Mouse (Mus musculus) lung, adult 2 months (tissue): Measurements from ENCODE around the gene Trim40. TPM values are rescaled to one million over a fixed set of nuclear protein-coding genes. Genes with fewer than 3 reads are reported as not detected.

ENCODE experiments used
- DNase-seq: peaks from one replicate; pipeline ENCODE4 v3.0.0; 2022
- H3K4me1 ChIP-seq: fragments of 200-500 bp; 2 replicates; pipeline ENCODE4 v1.6.1; 2011; ENCODE audit warnings: low read length; ENCODE audit not compliant: control insufficient read depth, insufficient read depth
- H3K4me3 ChIP-seq: fragments of 200-500 bp; replicated peaks from 2 replicates; pipeline ENCODE3; 2011; ENCODE audit warnings: low read depth, mild to moderate bottlenecking, control low read depth, low read length; ENCODE audit errors: extremely low read depth
- CTCF ChIP-seq: fragments of 200-500 bp; IDR thresholded peaks from 2 replicates; pipeline ENCODE4 v1.5.1; 2011; ENCODE audit warnings: mild to moderate bottlenecking, low read length, control low read depth; ENCODE audit not compliant: insufficient read depth
- POLR2A ChIP-seq: fragments of 200-500 bp; IDR thresholded peaks from 2 replicates; pipeline ENCODE4 v1.6.1; 2011; ENCODE audit warnings: low read depth, mild to moderate bottlenecking, control low read depth, low read length, borderline replicate concordance; ENCODE audit errors: extremely low read depth
- WGBS: fragments of 180-500 bp; shearing (Covaris S2); methylation state at CpG from one replicate; pipeline ENCODE4 v1.1.7; 2018; 5-methylcytosine and 5-hydroxymethylcytosine counted together
- polyA plus RNA-seq: library from polyadenylated mRNA; depleted of rRNA; stranded (reverse); fragments of >200 nt; gene quantifications from 2 replicates; pipeline ENCODE4 v1.2.3, GENCODE M21; 2012

Gene Trim40
- polyA plus RNA-seq, 1 experiment: 0.17 TPM

DNA sequence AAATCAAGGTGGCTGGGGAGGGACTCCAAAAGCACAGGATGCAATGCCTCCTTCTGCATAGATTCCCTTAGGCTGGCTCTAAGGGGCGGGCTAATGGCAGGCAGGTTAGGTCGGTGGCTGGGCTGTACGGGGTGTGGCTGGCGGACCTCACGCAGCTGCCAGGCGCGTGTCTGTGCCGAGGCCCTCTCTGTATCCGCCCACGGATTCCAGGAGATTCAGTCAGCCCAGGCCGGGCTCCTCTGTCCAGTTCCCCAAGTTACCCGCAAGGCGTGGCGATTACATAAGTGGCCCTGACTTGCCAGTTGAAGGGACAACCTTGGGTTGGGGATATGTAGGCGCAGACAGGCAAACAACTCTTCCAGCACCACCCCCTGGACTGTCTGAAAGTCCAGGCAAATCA, 30.3 kb upstream of the Trim40 start:
- no peaks in the 10 kb centered on the region for H3K4me1 ChIP-seq
- 39% methylated on average over 15 of the region's 15 CpGs for WGBS
- peak; percentile 20 for DNase-seq
- H3K4me3 ChIP-seq: no peak overlapping the region
- TF ChIP-seq POLR2A: no peak
- no peak for TF ChIP-seq CTCF

DNA sequence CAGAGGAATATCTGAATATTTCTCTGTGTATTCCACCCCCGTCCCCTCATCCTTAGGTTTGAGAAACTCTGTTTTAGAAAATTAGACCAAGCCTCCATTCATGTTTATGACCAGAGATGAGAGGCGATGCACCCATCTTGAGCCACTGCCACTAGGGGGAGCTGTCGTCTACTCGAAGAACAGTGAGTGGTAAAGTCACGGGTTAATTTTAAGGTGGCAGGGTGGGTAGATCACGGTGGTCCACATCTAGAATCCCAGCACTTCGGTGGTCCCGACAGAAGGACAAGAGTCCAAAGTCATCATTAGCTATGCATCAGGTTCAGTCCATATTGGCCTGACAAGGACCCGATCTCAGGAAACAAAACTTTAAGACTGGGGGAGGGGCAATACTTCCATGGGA, 25.2 kb upstream of the Trim40 start:
- WGBS: 10% methylated on average over 9 of the region's 9 CpGs
- no peak overlapping the region for H3K4me3 ChIP-seq
- TF ChIP-seq CTCF (peak; percentile 91), POLR2A (no peak)
- H3K4me1 ChIP-seq: no peaks in the 10 kb centered on the region
- DNase-seq: peak; percentile 70

DNA sequence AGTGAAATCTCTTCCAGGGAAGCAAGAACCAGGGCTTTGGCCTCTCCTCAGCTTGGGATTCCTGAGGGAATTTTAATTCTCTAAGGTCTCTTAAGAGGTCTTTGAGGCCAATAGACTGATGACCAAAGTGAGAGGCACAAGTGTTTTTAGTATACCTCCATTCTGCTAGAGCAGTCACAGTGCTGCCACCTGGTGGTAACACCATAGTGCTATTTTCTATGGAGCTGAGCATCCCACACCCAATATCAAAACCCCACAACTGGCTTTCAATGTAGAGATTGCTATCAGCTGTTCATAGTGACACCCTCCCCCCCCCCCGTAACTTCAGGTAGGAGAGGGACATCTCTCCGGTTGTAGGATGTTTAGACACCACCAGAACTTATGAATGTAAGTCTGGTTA, 24.2 kb upstream of the Trim40 start:
- H3K4me1 ChIP-seq: no peaks in the 10 kb centered on the region
- DNase-seq: peak; percentile 74
- H3K4me3 ChIP-seq: no peak overlapping the region
- WGBS: 6% methylated on average over 2 of the region's 2 CpGs
- TF ChIP-seq POLR2A: no peak
- TF ChIP-seq CTCF: peak; percentile 49; the same call in 1 of the 2 replicates

DNA sequence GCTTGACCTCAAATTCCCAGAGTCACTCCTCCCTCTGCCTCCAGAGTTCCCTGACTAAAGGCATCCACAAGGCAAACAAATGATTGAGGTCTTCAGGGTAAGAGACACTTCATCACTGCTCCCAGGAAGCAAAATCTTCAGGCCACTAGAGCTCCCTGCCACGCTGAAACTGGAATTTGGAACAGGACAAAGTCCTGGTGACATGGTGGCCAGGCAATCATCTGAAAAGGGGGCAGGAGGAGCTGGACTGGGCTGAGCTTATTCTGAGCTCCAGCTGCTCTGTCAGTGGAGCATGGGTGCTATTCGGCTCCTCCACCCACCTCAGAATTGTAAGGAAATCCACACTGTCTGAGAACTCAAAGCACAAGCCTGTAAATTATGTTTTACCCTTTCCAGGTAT, 22.1 kb upstream of the Trim40 start:
- Histone ChIP-seq H3K4me1 (no peaks in the 10 kb centered on the region), H3K4me3 (no peak overlapping the region)
- TF ChIP-seq POLR2A: no peak
- no peak for TF ChIP-seq CTCF
- whole genome bisulfite sequencing: 57% methylated on average over 2 of the region's 2 CpGs
- no peak for DNase-seq

DNA sequence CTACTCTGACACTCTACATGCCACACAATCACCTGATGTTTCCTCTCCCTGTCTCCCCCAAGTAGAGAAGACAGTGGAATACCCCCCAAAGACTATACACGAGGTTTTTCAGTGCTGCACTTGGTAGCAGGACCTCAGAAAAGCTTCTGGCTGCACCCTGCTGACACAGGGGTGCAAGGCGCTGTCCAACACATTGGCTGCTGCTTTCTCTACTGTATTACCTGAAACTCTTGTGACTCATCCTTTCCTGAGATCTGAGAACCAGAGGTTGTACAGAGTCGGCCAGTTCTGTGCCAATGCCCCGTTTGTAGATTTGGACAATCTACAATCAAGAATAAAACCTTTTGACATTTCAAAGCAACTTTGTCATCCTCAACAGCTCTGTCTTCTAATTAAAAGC, 19.9 kb upstream of the Trim40 start:
- Histone ChIP-seq H3K4me3 (no peak overlapping the region), H3K4me1 (no peaks in the 10 kb centered on the region)
- 39% methylated on average over 4 of the region's 4 CpGs for WGBS
- TF ChIP-seq CTCF (no peak), POLR2A (no peak)
- no peak for DNase-seq

DNA sequence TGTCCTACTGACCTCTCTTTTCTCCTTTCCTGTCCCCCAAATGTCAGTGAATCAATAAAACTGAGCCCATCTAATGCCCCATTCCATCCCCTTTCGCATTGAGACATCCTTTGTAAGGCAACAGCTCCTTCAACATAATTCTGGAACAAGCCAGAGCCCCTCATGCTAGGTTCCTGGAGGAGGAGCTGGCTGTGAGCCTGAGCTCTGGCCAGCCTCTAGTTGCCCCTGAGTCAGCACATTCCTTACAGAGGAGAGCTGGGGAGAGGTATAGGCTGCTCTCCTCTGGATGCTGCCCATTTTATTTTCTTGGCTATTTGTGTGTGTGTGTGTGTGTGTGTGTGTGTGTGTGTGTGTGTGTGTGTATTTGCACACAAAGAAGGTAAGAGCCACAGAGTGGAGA, 18.3 kb upstream of the Trim40 start:
- 40% methylated on average over 1 of the region's 1 CpGs for WGBS
- TF ChIP-seq POLR2A (no peak), CTCF (no peak)
- no peaks in the 10 kb centered on the region for H3K4me1 ChIP-seq
- DNase-seq: no peak
- no peak overlapping the region for H3K4me3 ChIP-seq

DNA sequence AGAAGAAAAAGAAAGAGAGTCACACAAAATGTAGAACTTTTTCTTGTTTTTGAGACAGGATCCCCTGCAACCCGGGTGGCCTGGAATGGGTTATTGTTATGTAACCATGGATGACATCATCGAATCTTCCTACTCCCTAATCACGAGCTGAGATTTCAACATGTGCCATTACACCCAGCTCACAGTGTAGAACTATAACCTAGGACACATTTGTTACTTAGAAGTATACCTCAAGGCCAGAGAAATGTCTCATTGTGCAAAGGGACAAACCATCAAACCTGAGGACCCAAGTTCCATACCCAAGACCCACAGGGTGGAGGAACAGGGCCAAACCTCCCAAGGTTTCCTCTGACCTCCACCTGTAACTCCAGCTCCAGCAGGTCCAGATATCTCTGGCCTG, 13.7 kb upstream of the Trim40 start:
- no peak for DNase-seq
- no peak overlapping the region for H3K4me3 ChIP-seq
- 37% methylated on average over 3 of the region's 3 CpGs for WGBS
- no peak for TF ChIP-seq CTCF
- TF ChIP-seq POLR2A: no peak
- H3K4me1 ChIP-seq: no peaks in the 10 kb centered on the region

DNA sequence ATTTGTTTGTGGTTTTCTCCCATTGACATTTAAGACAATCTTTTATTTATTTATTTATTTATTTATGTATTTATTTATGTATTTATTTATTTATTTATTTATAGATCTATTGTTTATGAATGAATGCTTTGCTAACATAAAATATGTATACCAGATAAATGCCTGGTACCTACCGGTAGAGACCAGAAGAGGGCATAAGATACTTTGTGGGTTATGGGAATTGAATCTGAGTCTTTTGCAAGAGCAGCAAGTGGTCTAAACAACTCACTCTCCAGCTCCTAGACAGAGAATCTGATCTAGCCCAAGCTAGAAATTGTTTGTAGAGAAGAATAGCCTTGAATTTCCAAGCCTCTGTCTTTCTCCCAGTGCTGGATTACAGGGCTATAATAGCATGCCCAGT, 10.8 kb upstream of the Trim40 start:
- 33% methylated on average over 1 of the region's 1 CpGs for WGBS
- Histone ChIP-seq H3K4me1 (no peaks in the 10 kb centered on the region), H3K4me3 (no peak overlapping the region)
- DNase-seq: no peak
- no peak for TF ChIP-seq POLR2A

DNA sequence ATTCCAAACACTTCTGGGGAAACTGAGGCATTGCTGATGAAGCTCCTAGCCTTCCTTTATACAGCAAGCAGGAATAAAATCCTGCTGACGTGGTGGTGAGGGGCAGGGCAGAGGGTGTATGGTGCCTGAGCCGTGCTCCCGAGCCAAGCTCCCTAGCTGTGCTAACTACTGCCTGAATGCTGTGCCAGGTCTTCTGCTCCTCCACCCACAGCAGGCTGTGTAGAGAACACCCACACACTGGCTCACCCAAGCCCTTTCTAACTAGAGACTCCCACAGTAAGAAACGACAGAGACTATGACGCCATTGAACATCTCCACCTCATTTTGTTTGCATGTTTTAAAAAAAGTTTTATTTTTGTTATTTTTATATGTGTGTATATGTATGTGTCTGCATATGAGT, 10.1 kb upstream of the Trim40 start:
- Histone ChIP-seq H3K4me1 (no peaks in the 10 kb centered on the region), H3K4me3 (no peak overlapping the region)
- TF ChIP-seq CTCF (no peak), POLR2A (no peak)
- WGBS: 83% methylated on average over 5 of the region's 5 CpGs
- no peak for DNase-seq

DNA sequence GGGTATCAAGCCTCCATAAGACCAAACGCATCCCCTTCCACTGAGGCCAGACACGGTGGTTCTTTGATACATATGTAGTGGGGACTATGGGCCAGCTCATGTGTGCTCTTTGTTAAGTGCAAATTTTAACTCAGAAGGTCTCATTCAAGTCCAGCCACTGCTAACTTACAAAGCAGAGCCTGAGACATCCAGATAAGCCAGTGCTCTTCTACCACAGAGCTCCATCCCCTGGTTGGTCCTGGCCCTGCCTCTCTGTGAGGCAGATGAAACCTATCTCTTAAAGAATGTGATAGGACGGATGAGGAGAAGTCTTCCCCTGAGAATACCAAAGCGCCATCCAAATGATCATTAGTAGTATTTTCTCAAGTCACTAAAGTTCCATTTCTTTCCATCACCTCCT, 9.5 kb upstream of the Trim40 start:
- TF ChIP-seq CTCF (no peak), POLR2A (no peak)
- 74% methylated on average over 4 of the region's 4 CpGs for WGBS
- DNase-seq: no peak
- no peaks in the 10 kb centered on the region for H3K4me1 ChIP-seq
- H3K4me3 ChIP-seq: no peak overlapping the region

DNA sequence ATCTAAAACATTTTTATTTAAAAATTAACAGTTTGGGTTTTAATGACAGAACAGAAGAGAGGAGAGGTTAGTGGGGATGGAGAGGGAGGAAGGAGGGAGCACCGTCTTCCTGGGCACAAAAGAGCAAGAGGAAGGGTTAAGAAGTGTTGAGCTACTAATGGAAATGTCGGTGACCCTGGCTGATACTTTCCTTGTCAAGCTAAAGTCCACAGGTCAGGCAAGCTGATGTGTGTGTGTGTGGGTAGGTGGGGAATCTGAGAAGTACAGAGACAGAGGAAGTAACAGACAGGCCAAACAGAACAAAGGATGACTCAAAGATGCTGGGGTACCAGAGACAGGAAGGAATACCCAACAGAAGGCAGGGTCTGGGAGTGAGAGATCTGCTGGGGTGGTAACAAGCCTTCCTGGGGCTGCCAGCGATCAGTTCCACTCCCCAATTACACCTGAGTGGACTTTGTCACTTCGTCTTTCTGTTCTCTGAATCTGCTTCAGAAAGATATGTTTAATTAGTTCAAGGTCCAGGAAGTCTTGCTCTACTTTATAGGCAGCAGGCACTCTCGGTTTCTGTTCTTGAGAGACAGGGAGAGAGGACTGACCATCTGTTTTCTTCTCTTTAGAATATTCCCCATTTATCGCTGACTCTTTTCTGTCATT, 7.8 kb upstream of the Trim40 start, which contains the start of gene Trim31:
TSS of gene Trim31 (plus strand) at position 567 of the 654 bp plus-strand sequence.
- Histone ChIP-seq H3K4me3 (no peak within 1 kb of the TSS), H3K4me1 (no peaks in the 10 kb centered on the region)
- TF ChIP-seq POLR2A: no peak
- TF ChIP-seq CTCF: no peak
- no peak for DNase-seq
- WGBS: 69% methylated on average over 6 of the region's 6 CpGs
